ENCODE assay signal across 25 mouse cellular contexts in genomic region chr7:98953649-98954048, GRCm38 (mm10).
DNase-seq lines count a peak whose midpoint lies in the region; ATAC-seq and TF ChIP-seq lines count a peak whose summit lies in the region.
"Had no signal": no experiment of that assay in that cellular context is flagged by ENCODE, and none has a peak within 500 bp of the region (broad histone marks: within the 10 kb centered on the region; RNA-seq: fewer than 3 reads in every experiment).

No protein-coding gene starts in this region.

- TF ChIP-seq POLR2A in lung, adult 2 months (IDR thresholded peaks at IDR 0.05; ENCODE audit: borderline replicate concordance, extremely low read depth, low read depth, low read length): no peak

- TF ChIP-seq CTCF in lung, adult 2 months (IDR thresholded peaks at IDR 0.05; ENCODE audit: insufficient read depth, low read length): no peak

- WGBS in heart, embryonic 13.5 days: 45% methylated on average over 3 of the region's 3 CpGs
- 57% methylated on average over 3 of the region's 3 CpGs for WGBS in lung, adult 2 months

- no peak for DNase-seq in heart, adult 8-10 months (ENCODE audit: low spot score)
- DNase-seq in lung, postnatal 25 days (ENCODE audit: low spot score): peak; percentile 22
- DNase-seq in lung, adult 2 months: no peak
- no peak for DNase-seq in cerebellum, adult 11-12 months
- no peak for DNase-seq in adrenal gland, adult 18-20 months (ENCODE audit: low spot score in 2 of 2)
- DNase-seq: adrenal gland, postnatal 10 days; B cell, adult 2 months; cerebellum, adult 9-10 months; cerebellum, postnatal 36 days; gastrocnemius, postnatal 25 days; heart, postnatal 36 days; kidney, postnatal 14 days; layer of hippocampus, adult 9-11 months had no signal

- no peaks in the 10 kb centered on the region for H3K27me3 ChIP-seq in heart, embryonic 13.5 days (replicated peaks)
- H3K27me3 ChIP-seq: embryonic facial prominence, embryonic 13.5 days; forebrain, embryonic 15.5 days; hindbrain, embryonic 12.5 days; liver, embryonic 15.5 days; midbrain, embryonic 13.5 days; neural tube, embryonic 13.5 days; stomach, embryonic 15.5 days had no signal

- H3K9ac ChIP-seq in heart, embryonic 13.5 days: no peak overlapping the region
- H3K9ac ChIP-seq: embryonic facial prominence, embryonic 13.5 days; forebrain, embryonic 15.5 days; hindbrain, embryonic 12.5 days; liver, embryonic 15.5 days; midbrain, embryonic 13.5 days; neural tube, embryonic 13.5 days; stomach, embryonic 15.5 days had no signal

- H3K9me3 ChIP-seq in heart, embryonic 13.5 days: no peaks in the 10 kb centered on the region
- H3K9me3 ChIP-seq: embryonic facial prominence, embryonic 13.5 days; forebrain, embryonic 10.5 days; forebrain, embryonic 15.5 days; hindbrain, embryonic 12.5 days; liver, embryonic 15.5 days; midbrain, embryonic 13.5 days; neural tube, embryonic 13.5 days; stomach, embryonic 15.5 days had no signal

- ATAC-seq in heart, embryonic 13.5 days (ENCODE audit: extremely low read depth, insufficient number of reproducible peaks, low FRiP score, low TSS enrichment): no peak
- ATAC-seq in common myeloid progenitor, adult 5-6 weeks (replicated peaks; ENCODE audit: low read depth, poor library complexity, severe bottlenecking): 0 out of 2 replicates have a peak, but pooled peaks have one; percentile 58
- ATAC-seq: forebrain, embryonic 15.5 days; hindbrain, postnatal 0 days; intestine, embryonic 16.5 days; midbrain, embryonic 13.5 days had no signal

- no peak overlapping the region for H3K4me3 ChIP-seq in heart, embryonic 13.5 days
- no peak overlapping the region for H3K4me3 ChIP-seq in lung, adult 2 months (replicated peaks; ENCODE audit: extremely low read depth, low read depth, low read length)
- H3K4me3 ChIP-seq: embryonic facial prominence, embryonic 13.5 days; forebrain, embryonic 10.5 days; forebrain, embryonic 15.5 days; hindbrain, embryonic 12.5 days; liver, embryonic 15.5 days; midbrain, embryonic 13.5 days; neural tube, embryonic 13.5 days; stomach, embryonic 15.5 days had no signal

- no peaks in the 10 kb centered on the region for H3K36me3 ChIP-seq in heart, embryonic 13.5 days
- H3K36me3 ChIP-seq: embryonic facial prominence, embryonic 13.5 days; forebrain, embryonic 10.5 days; forebrain, embryonic 15.5 days; hindbrain, embryonic 12.5 days; liver, embryonic 15.5 days; midbrain, embryonic 13.5 days; neural tube, embryonic 13.5 days; stomach, embryonic 15.5 days had no signal

- peaks cover 51% of the 10 kb centered on the region for H3K4me1 ChIP-seq in heart, embryonic 13.5 days
- peaks cover 2% of the 10 kb centered on the region; the same call in 1 of the 2 replicates for H3K4me1 ChIP-seq in lung, adult 2 months (ENCODE audit: control insufficient read depth, insufficient read depth, low read length)
- H3K4me1 ChIP-seq: forebrain, embryonic 15.5 days; liver, embryonic 15.5 days had no signal

- H3K27ac ChIP-seq in heart, embryonic 13.5 days (replicated peaks): peak overlapping the region; percentile 32; the same call in 1 of the 2 replicates
- H3K27ac ChIP-seq: embryonic facial prominence, embryonic 13.5 days; forebrain, embryonic 10.5 days; forebrain, embryonic 15.5 days; hindbrain, embryonic 12.5 days; hindbrain, postnatal 0 days; liver, embryonic 15.5 days; midbrain, embryonic 13.5 days; neural tube, embryonic 13.5 days; stomach, embryonic 15.5 days had no signal

- H3K4me2 ChIP-seq in heart, embryonic 13.5 days: no peak overlapping the region
- H3K4me2 ChIP-seq: embryonic facial prominence, embryonic 13.5 days; forebrain, embryonic 15.5 days; hindbrain, embryonic 12.5 days; liver, embryonic 15.5 days; midbrain, embryonic 13.5 days; neural tube, embryonic 13.5 days; stomach, embryonic 15.5 days had no signal
